Mouse (Mus musculus) layer of hippocampus, adult 2 months (tissue): ENCODE data around the gene 2810004N23Rik. TPM values are rescaled to one million over a fixed set of nuclear protein-coding genes. Genes with fewer than 3 reads are reported as not detected.

Experiments used
- DNase-seq, 2 experiments: peaks; one replicate each; pipeline ENCODE4 v3.0.0; 2022; ENCODE audit warnings: low spot score in 2 of 2
- H3K27ac ChIP-seq: fragments of 200-600 bp; 2 replicates; pipeline ENCODE4 v1.8.1; 2022
- H3K4me3 ChIP-seq: fragments of 200-600 bp; 2 replicates; pipeline ENCODE4 v1.8.1; 2022; ENCODE audit warnings: mild to moderate bottlenecking
- CTCF ChIP-seq: fragments of 200-600 bp; conservative IDR thresholded peaks from 2 replicates; pipeline ENCODE4 v1.8.1; 2022; ENCODE audit warnings: antibody characterized with exemption, mild to moderate bottlenecking, moderate library complexity
- total RNA-seq, 2 experiments: library from RNA; stranded (reverse); gene quantifications; 2 replicates each; pipeline ENCODE4 v1.2.3; 2021

2810004N23Rik gene
- total RNA-seq, 2 experiments from 2014 or later: 21.8 to 24.8 TPM

DNA sequence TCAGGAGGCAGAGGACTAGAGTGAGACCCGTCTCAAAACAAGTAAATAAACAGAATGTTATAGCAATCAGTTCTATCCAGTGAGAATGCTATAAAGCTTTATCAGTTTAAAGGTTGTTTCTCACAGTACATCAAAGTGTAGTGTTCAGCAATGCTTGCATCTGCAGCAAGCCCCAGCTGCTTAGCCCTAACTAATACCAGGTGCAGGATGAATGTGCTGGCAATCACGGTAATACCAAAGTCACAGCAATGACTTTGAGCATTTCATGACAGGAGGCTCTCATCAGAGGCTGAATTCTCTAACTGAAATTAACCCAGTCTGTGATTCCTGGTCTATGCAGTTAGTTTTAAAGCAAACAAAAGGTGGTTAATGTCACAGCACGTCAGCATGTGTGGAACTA is 29.7 kb upstream of the 2810004N23Rik start:
- no peak overlapping the region for H3K4me3 ChIP-seq
- H3K27ac ChIP-seq: 0 out of 2 replicates have a peak overlapping the region, but pooled peaks have one; percentile 24
- no peak for TF ChIP-seq CTCF
- DNase-seq: no peak

GRCm38 (mm10) chr8:124888385-124888784 is 25.5 kb upstream of the 2810004N23Rik start:
- no peak overlapping the region for H3K27ac ChIP-seq
- no peak for DNase-seq
- peak; percentile 56 for TF ChIP-seq CTCF
- no peak overlapping the region for H3K4me3 ChIP-seq

DNA sequence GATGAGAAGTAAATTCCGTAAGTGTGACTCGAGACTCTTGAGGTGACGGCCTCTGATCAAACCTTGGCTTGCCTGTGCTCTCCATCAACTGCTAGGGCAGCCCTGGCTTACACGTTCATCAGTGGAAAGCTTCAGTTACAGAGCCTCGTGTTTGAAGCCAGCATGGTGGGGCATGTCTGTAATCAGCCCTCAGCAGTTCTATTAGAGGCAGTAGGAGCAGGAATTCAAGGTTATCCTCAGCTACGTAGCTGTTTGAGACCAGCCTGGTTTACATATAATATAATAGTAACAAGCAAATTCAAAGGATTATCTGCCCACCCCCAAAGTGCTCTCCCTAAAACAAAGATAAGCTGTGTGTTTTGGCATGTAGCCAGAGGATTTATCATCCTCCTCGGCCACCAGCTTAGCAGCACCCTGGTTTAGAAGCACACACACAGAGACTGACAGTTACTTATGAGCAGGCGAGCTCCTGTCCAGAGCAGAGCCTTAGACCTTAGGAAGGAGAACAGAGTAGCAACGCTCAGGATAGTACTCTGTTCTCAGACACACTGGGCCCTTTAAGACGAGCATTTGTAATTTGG is 16.1 kb upstream of the 2810004N23Rik start:
- no peak for TF ChIP-seq CTCF
- no peak for DNase-seq
- no peak overlapping the region for H3K27ac ChIP-seq
- no peak overlapping the region for H3K4me3 ChIP-seq

DNA sequence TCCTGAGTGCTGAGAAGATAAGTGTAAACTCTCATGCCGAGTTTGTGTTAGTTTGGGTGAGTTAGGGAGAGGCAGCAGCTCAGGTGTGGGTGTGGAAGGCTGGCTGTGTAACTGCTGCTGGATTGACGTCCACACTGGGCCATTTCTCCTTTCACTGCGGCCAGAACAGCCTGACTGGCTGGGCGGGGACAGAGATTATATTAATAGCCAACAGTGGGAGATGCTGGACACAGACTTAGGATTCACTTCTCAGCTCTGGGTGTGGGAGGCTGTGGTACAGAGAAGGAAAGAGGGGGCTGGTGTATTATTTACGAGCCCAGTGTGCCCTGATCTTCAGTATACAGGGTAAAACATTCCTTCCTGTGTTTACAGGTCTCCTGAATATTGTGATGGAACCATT is 15.2 kb upstream of the 2810004N23Rik start:
- no peak for DNase-seq
- TF ChIP-seq CTCF: no peak

GRCm38 (mm10) chr8:124872690-124873089 is 9.8 kb upstream of the 2810004N23Rik start:
- DNase-seq: no peak
- Histone ChIP-seq H3K4me3 (no peak overlapping the region), H3K27ac (no peak overlapping the region)
- TF ChIP-seq CTCF: no peak

More for the DNA sequence above, 15.2 kb upstream of the 2810004N23Rik start:
- H3K27ac ChIP-seq: no peak overlapping the region
- H3K4me3 ChIP-seq: no peak overlapping the region

GRCm38 (mm10) chr8:124872081-124872480 is 9.2 kb upstream of the 2810004N23Rik start:
- H3K27ac ChIP-seq: no peak overlapping the region
- TF ChIP-seq CTCF: no peak
- no peak for DNase-seq
- no peak overlapping the region for H3K4me3 ChIP-seq

DNA sequence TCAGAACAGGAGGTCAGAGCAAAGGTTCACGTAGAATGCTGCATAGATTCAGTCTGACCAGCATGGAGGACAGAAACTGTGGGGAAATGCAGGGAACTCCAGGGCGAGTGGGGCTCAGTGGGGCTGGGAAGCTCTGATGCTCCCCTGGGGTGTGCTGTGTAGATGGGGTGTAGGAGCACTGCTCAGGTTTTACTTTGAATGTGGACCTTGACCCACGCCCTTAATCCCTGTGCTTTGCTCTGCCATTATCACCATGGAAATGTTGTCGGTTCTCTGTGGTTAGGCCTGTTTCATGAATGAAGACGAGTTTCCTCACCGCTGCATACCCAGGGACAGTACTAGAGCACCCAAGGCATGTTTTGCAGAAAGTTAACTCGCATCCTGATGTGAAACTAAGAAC is 8.6 kb upstream of the 2810004N23Rik start:
- DNase-seq: no peak
- Histone ChIP-seq H3K4me3 (no peak overlapping the region), H3K27ac (no peak overlapping the region)
- no peak for TF ChIP-seq CTCF

- H3K4me3 ChIP-seq: no peak overlapping the region
- DNase-seq: no peak
- TF ChIP-seq CTCF: no peak
- no peak overlapping the region for H3K27ac ChIP-seq
Measured at GRCm38 (mm10) chr8:124869708-124870107, 6.8 kb upstream of the 2810004N23Rik start.

DNA sequence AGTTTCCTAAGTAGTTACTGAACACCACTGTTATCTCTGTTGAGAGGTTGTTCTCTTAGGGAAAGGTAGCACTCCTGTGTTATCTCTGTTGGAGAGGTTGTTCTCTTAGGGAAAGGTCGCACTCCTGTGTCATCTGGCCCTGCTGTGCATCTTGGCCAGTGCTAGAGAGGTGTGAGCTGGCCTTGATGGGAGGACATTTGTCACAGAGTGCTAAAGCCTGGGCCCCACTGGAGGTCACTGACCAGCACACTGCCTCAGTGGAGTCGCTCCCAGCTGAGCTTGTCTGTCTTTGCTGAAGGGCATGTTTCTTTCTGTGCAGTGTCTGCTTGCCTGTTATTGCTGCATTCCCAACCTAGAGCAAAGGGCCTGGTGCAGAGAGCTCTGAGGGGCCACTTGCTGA is 4.2 kb upstream of the 2810004N23Rik start:
- H3K4me3 ChIP-seq: no peak overlapping the region
- no peak for TF ChIP-seq CTCF
- no peak overlapping the region for H3K27ac ChIP-seq

GRCm38 (mm10) chr8:124866669-124867068 is 3.7 kb upstream of the 2810004N23Rik start:
- no peak for TF ChIP-seq CTCF
- no peak overlapping the region for H3K4me3 ChIP-seq
- H3K27ac ChIP-seq: no peak overlapping the region
- DNase-seq: no peak

More for the DNA sequence above, 4.2 kb upstream of the 2810004N23Rik start:
- DNase-seq: no peak

DNA sequence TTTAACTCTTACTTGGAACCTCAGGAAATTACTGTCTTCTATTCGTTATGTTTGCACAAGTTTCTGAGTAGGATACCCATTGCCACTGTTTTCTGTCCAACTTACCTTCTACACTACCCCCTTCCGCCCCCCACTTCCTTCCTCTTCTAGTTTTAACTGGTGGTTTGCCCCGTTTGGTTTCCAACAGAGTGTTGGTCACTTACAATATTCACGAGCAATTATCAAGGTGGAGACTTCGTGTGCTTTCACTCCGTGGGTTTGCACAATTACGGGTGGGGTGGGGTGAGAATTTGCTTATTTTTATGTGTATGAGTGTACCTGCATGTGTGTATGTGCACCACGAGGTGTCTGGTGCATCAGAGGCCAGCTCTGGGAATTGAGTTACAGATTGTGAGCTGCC is 809 bp upstream of the 2810004N23Rik start:
- Histone ChIP-seq H3K27ac (peak overlapping the region; percentile 96), H3K4me3 (peak overlapping the region; percentile 83)
- no peak for DNase-seq
- TF ChIP-seq CTCF: no peak

- peak overlapping the region; percentile 83 for H3K4me3 ChIP-seq
Measured at GRCm38 (mm10) chr8:124863163-124863677, 300 bp upstream of the 2810004N23Rik start.

GRCm38 (mm10) chr8:124860188-124860587 is 2.7 kb downstream of the 2810004N23Rik start:
- DNase-seq: no peak
- TF ChIP-seq CTCF: no peak
- H3K4me3 ChIP-seq: no peak overlapping the region
- H3K27ac ChIP-seq: no peak overlapping the region

More at GRCm38 (mm10) chr8:124863163-124863677, 300 bp upstream of the 2810004N23Rik start:
- peak overlapping the region; percentile 96 for H3K27ac ChIP-seq
- no peak; the same call in 1 of the 2 replicates for TF ChIP-seq CTCF
- no peak for DNase-seq

- H3K4me3 ChIP-seq: no peak overlapping the region
- peak; percentile 62 for TF ChIP-seq CTCF
- H3K27ac ChIP-seq: no peak overlapping the region
- no peak for DNase-seq
Measured at GRCm38 (mm10) chr8:124859466-124859865, 3.5 kb downstream of the 2810004N23Rik start.

GRCm38 (mm10) chr8:124853511-124853910 is 9.4 kb downstream of the 2810004N23Rik start:
- no peak for TF ChIP-seq CTCF

More at GRCm38 (mm10) chr8:124853511-124853910, 9.4 kb downstream of the 2810004N23Rik start:
- no peak for DNase-seq
- H3K27ac ChIP-seq: no peak overlapping the region
- no peak overlapping the region for H3K4me3 ChIP-seq
